Mouse (Mus musculus) bone marrow, adult 2 months (tissue): ENCODE results near the gene Hexim1. TPM values are rescaled to one million over a fixed set of nuclear protein-coding genes. Genes with fewer than 3 reads are reported as not detected.

Experiments used
- H3K27ac ChIP-seq: fragments of 200-500 bp; 2 replicates; pipeline ENCODE4 v1.5.1; 2012; ENCODE audit warnings: low read depth, mild to moderate bottlenecking, control low read depth, inconsistent platforms, low read length; ENCODE audit not compliant: control insufficient read depth, poor library complexity, insufficient read depth
- H3K4me1 ChIP-seq: fragments of 200-500 bp; 2 replicates; pipeline ENCODE4 v1.6.1; 2011; ENCODE audit warnings: low read length; ENCODE audit not compliant: control insufficient read depth, insufficient read depth
- H3K4me3 ChIP-seq: fragments of 200-500 bp; replicated peaks from 2 replicates; pipeline ENCODE3; 2011; ENCODE audit warnings: mild to moderate bottlenecking, low read depth, low read length, control low read depth; ENCODE audit not compliant: control insufficient read depth
- CTCF ChIP-seq: fragments of 200-500 bp; IDR thresholded peaks from 2 replicates; pipeline ENCODE4 v1.5.1; 2011; ENCODE audit warnings: low read length, control low read depth; ENCODE audit not compliant: control insufficient read depth, insufficient read depth
- POLR2A ChIP-seq: fragments of 200-500 bp; IDR thresholded peaks from 2 replicates; pipeline ENCODE4 v1.6.1; 2011; ENCODE audit warnings: low read depth, mild to moderate bottlenecking, control low read depth, low read length, borderline replicate concordance; ENCODE audit not compliant: control insufficient read depth
- WGBS: fragments of 180-500 bp; shearing (Covaris S2); methylation state at CpG from one replicate; pipeline ENCODE4 v1.1.7; 2018; 5-methylcytosine and 5-hydroxymethylcytosine counted together
- polyA plus RNA-seq: library from polyadenylated mRNA; stranded (reverse); fragments of >200 nt; gene quantifications from 2 replicates; pipeline ENCODE4 v1.2.4, GENCODE M21; 2011; ENCODE audit warnings: low replicate concordance; ENCODE audit not compliant: missing spikeins, insufficient read depth, insufficient read length

The Hexim1 gene
- 14.0 and 21.8 TPM in 2 replicates for polyA plus RNA-seq

- Histone ChIP-seq H3K4me3 (peak within 1 kb of the TSS; percentile 90), H3K4me1 (no peaks in the 10 kb centered on the region; the same call in 1 of the 2 replicates), H3K27ac (peak within 1 kb of the TSS; percentile 94)
- under 1% methylated on average over 53 of the region's 53 CpGs for WGBS
- TF ChIP-seq POLR2A: peak; percentile 98
- no peak for TF ChIP-seq CTCF
Observed at GRCm38 (mm10) chr11:103116008-103116818, at the start of gene Hexim1. Gene Hexim1 (plus strand): TSS chr11:103116231.

- Histone ChIP-seq H3K27ac (no peak overlapping the region), H3K4me3 (no peak overlapping the region), H3K4me1 (no peaks in the 10 kb centered on the region)
- 93% methylated on average over 6 of the region's 6 CpGs for WGBS
- TF ChIP-seq CTCF (no peak), POLR2A (no peak)
Observed at GRCm38 (mm10) chr11:103067051-103067361, 49.0 kb upstream of the Hexim1 start.

GRCm38 (mm10) chr11:103067457-103068001 lies 48.5 kb upstream of the Hexim1 start:
- Histone ChIP-seq H3K4me3 (no peak overlapping the region), H3K4me1 (no peaks in the 10 kb centered on the region), H3K27ac (no peak overlapping the region)
- TF ChIP-seq CTCF (no peak), POLR2A (no peak)
- 79% methylated on average over 8 of the region's 8 CpGs for WGBS

GRCm38 (mm10) chr11:103068272-103068671 lies 47.8 kb upstream of the Hexim1 start:
- 85% methylated on average over 4 of the region's 4 CpGs for WGBS
- TF ChIP-seq CTCF (no peak), POLR2A (no peak)
- Histone ChIP-seq H3K4me3 (no peak overlapping the region), H3K27ac (no peak overlapping the region), H3K4me1 (no peaks in the 10 kb centered on the region)

GRCm38 (mm10) chr11:103068884-103069283 lies 47.1 kb upstream of the Hexim1 start:
- Histone ChIP-seq H3K27ac (no peak overlapping the region), H3K4me3 (no peak overlapping the region), H3K4me1 (no peaks in the 10 kb centered on the region)
- 88% methylated on average over 11 of the region's 11 CpGs for WGBS
- TF ChIP-seq CTCF (no peak), POLR2A (no peak)

- Histone ChIP-seq H3K4me3 (no peak overlapping the region), H3K4me1 (no peaks in the 10 kb centered on the region), H3K27ac (no peak overlapping the region)
- WGBS: 90% methylated on average over 2 of the region's 2 CpGs
- TF ChIP-seq CTCF (no peak), POLR2A (no peak)
Observed at GRCm38 (mm10) chr11:103069731-103070130, 46.3 kb upstream of the Hexim1 start.

GRCm38 (mm10) chr11:103070322-103070880 lies 45.6 kb upstream of the Hexim1 start:
- Histone ChIP-seq H3K4me3 (no peak overlapping the region), H3K4me1 (no peaks in the 10 kb centered on the region; the same call in 1 of the 2 replicates), H3K27ac (no peak overlapping the region)
- 92% methylated on average over 10 of the region's 10 CpGs for WGBS
- TF ChIP-seq POLR2A (no peak), CTCF (no peak)

GRCm38 (mm10) chr11:103073671-103074070 lies 42.4 kb upstream of the Hexim1 start:
- WGBS: 95% methylated on average over 7 of the region's 7 CpGs
- H3K4me3 ChIP-seq: no peak overlapping the region
- no peaks in the 10 kb centered on the region; the same call in 1 of the 2 replicates for H3K4me1 ChIP-seq
- no peak for TF ChIP-seq CTCF
- no peak for TF ChIP-seq POLR2A
- no peak overlapping the region for H3K27ac ChIP-seq
